18 mouse cellular contexts compared by ENCODE assay signal in the genomic region with DNA sequence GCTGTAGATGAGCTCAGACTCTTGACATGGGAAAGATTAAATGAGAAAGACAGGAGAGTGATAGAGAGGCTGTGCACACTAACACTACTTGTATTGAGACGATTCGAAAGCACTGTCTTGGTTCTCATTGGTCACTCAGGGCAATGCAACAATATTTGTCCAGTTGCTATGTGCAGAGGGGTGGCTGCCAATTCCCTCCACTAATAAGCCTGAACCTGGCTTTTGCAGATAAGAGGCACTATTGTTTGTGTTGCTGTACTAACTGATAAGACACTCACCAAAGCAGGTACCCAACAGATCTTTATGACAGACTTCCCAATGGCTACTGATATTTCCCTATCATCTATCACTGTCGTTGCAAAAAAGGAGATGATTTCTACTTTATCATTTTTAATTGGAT.
DNase-seq lines count a peak whose midpoint lies in the region; ATAC-seq lines count a peak whose summit lies in the region.
"Had no signal": no experiment of that assay in that cellular context is flagged by ENCODE, and none has a peak within 500 bp of the region (broad histone marks: within the 10 kb centered on the region; RNA-seq: fewer than 3 reads in every experiment).

No protein-coding gene starts in this region.

- no peak overlapping the region for H3K4me2 ChIP-seq in embryonic facial prominence, embryonic 12.5 days (replicated peaks)
- H3K4me2 ChIP-seq in liver, embryonic 16.5 days (ENCODE audit: low read depth, low read length): no peak overlapping the region
- H3K4me2 ChIP-seq: embryonic facial prominence, embryonic 13.5 days; forebrain, embryonic 13.5 days; lung, embryonic 14.5 days had no signal

- no peaks in the 10 kb centered on the region for H3K9me3 ChIP-seq in embryonic facial prominence, embryonic 12.5 days
- H3K9me3 ChIP-seq in embryonic facial prominence, embryonic 10.5 days: no peaks in the 10 kb centered on the region
- no peaks in the 10 kb centered on the region for H3K9me3 ChIP-seq in liver, embryonic 16.5 days (replicated peaks; ENCODE audit: control insufficient read depth, low read length)
- H3K9me3 ChIP-seq: embryonic facial prominence, embryonic 13.5 days; forebrain, embryonic 13.5 days; megakaryocyte, embryonic 14.5 days had no signal

- peaks cover 27% of the 10 kb centered on the region for H3K4me1 ChIP-seq in embryonic facial prominence, embryonic 12.5 days
- peaks cover 17% of the 10 kb centered on the region for H3K4me1 ChIP-seq in embryonic facial prominence, embryonic 10.5 days
- H3K4me1 ChIP-seq in liver, embryonic 16.5 days (ENCODE audit: control insufficient read depth, low read depth, low read length): no peaks in the 10 kb centered on the region
- H3K4me1 ChIP-seq: forebrain, embryonic 13.5 days; megakaryocyte, embryonic 14.5 days had no signal

- no peak overlapping the region for H3K9ac ChIP-seq in embryonic facial prominence, embryonic 12.5 days
- H3K9ac ChIP-seq in liver, embryonic 16.5 days (ENCODE audit: low read depth, low read length): no peak overlapping the region
- H3K9ac ChIP-seq: embryonic facial prominence, embryonic 13.5 days; forebrain, embryonic 13.5 days; lung, embryonic 14.5 days had no signal

- H3K27ac ChIP-seq in embryonic facial prominence, embryonic 12.5 days: 0 out of 2 replicates have a peak overlapping the region, but pooled peaks have one; percentile 50
- no peak overlapping the region for H3K27ac ChIP-seq in embryonic facial prominence, embryonic 10.5 days (replicated peaks)
- H3K27ac ChIP-seq in liver, embryonic 16.5 days (ENCODE audit: low read length): no peak overlapping the region
- H3K27ac ChIP-seq: forebrain, embryonic 13.5 days had no signal

- DNase-seq in embryonic facial prominence, embryonic 10.5 days (ENCODE audit: low spot score): no peak
- peak; percentile 34 for DNase-seq in heart, postnatal 36 days
- no peak for DNase-seq in gastrocnemius, postnatal 10 days
- no peak for DNase-seq in kidney, postnatal 4 days
- no peak for DNase-seq in thymus, postnatal 36 days
- DNase-seq: adrenal gland, adult 8-10 months; cerebellum, postnatal 14 days; gastrocnemius, postnatal 14 days; kidney, postnatal 36 days; lung, embryonic 14.5 days; right cerebral cortex, postnatal 14 days had no signal

- no peaks in the 10 kb centered on the region for H3K36me3 ChIP-seq in embryonic facial prominence, embryonic 12.5 days
- H3K36me3 ChIP-seq in embryonic facial prominence, embryonic 10.5 days (replicated peaks): no peaks in the 10 kb centered on the region
- no peaks in the 10 kb centered on the region for H3K36me3 ChIP-seq in liver, embryonic 16.5 days (ENCODE audit: control insufficient read depth, insufficient read depth)
- H3K36me3 ChIP-seq: embryonic facial prominence, embryonic 13.5 days had no signal

- intact Hi-C loops in heart, postnatal 36 days (cut with DNase I): loop anchor here (5.0 kb wide), 1 partner anchor 62 kb away; no protein-coding TSS in a partner anchor

- H3K27me3 ChIP-seq in embryonic facial prominence, embryonic 12.5 days: no peaks in the 10 kb centered on the region
- no peaks in the 10 kb centered on the region for H3K27me3 ChIP-seq in embryonic facial prominence, embryonic 10.5 days (replicated peaks; ENCODE audit: low read depth, poor library complexity, severe bottlenecking)
- no peaks in the 10 kb centered on the region for H3K27me3 ChIP-seq in liver, embryonic 16.5 days (ENCODE audit: control insufficient read depth, insufficient read depth, low read depth, low read length)
- H3K27me3 ChIP-seq: embryonic facial prominence, embryonic 13.5 days; forebrain, embryonic 13.5 days; megakaryocyte, embryonic 14.5 days had no signal

- no peak overlapping the region for H3K4me3 ChIP-seq in embryonic facial prominence, embryonic 12.5 days
- no peak overlapping the region for H3K4me3 ChIP-seq in embryonic facial prominence, embryonic 10.5 days
- H3K4me3 ChIP-seq in liver, embryonic 16.5 days (ENCODE audit: low read depth, low read length): no peak overlapping the region
- H3K4me3 ChIP-seq: embryonic facial prominence, embryonic 13.5 days; forebrain, embryonic 13.5 days; megakaryocyte, embryonic 14.5 days; myocyte had no signal

- ATAC-seq in embryonic facial prominence, embryonic 12.5 days (ENCODE audit: insufficient number of reproducible peaks, insufficient read depth, low FRiP score, low TSS enrichment): no peak
- peak; percentile 15; the same call in 1 of the 2 replicates for ATAC-seq in common myeloid progenitor, adult 5-6 weeks (replicated peaks; ENCODE audit: low read depth, poor library complexity, severe bottlenecking)
- 0 out of 2 replicates have a peak, but pooled peaks have one; percentile 24 for ATAC-seq in liver, embryonic 16.5 days (ENCODE audit: low read depth)
- ATAC-seq: forebrain, embryonic 13.5 days had no signal

- WGBS in embryonic facial prominence, embryonic 12.5 days: 88% methylated on average over 3 of the region's 3 CpGs
- 89% methylated on average over 3 of the region's 3 CpGs for WGBS in embryonic facial prominence, embryonic 10.5 days
- 33% methylated on average over 3 of the region's 3 CpGs for WGBS in liver, embryonic 16.5 days (ENCODE audit: insufficient replicate concordance)

Comparison
In these comparisons a context has a peak if more than half of its experiments do, and no peak if none do; other contexts are left out.
1. DNase-seq: peak in heart, postnatal 36 days (2 of 2); none in embryonic facial prominence, embryonic 10.5 days (single experiment), gastrocnemius, postnatal 10 days (single experiment), kidney, postnatal 4 days (0 of 2) and thymus, postnatal 36 days (0 of 2).